Mouse (Mus musculus): ENCODE data around the gene Mlst8.

DNA sequence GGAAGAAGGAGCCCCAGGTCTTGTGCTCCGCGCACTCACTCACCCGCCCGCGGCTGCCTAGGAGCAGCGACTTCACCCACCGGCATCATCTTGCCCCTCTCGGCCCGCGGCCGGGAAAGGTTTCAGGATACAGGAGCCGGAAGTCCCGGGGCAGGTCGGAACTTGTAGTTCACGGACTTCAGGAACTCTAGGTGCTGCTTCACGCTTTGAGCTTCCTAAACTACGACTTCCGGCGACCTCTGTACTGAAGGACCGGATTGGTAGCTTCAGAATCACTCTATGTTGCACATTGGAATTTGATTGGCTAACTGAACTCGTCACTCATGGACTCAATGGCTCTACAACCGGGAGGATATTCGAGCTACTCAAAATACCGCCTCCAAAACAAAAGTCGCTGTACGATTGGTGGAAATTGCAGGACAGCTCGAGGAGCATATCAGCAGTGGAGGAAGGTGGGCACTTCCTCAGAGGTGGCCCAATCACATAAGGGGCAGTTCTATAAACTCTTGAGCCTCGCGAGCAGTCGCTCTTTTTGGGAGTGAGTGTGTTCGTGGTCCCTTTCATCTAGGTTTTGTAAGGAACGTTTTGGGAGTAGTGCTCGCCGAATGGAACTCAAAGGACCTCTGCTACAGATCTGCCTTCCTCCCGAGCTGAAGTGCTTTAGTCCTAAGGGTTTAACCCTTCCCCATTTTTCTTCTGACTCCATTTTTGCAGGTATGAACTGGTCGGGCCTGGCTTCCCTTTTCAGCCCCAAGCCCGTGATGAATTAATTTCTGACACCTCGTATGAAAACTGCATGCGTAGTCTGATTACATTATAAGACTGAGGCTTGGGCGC is 49.1 kb upstream of the Mlst8 start, which contains the start of gene Traf7:
- TF ChIP-seq CTCF (IDR thresholded peaks at IDR 0.05; ENCODE audit: low read depth, low read length) (no peak), GATA1 (IDR thresholded peaks at IDR 0.05; ENCODE audit: borderline replicate concordance, low read length) (no peak), TAL1 (conservative IDR thresholded peaks at IDR 0.05; ENCODE audit: low read depth, low read length) (no peak), POLR2AphosphoS5 (IDR thresholded peaks at IDR 0.05; ENCODE audit: insufficient replicate concordance, low read depth, low read length) (peak; percentile 97; the same call in 1 of the 2 replicates), GATA2 (IDR thresholded peaks at IDR 0.05; ENCODE audit: borderline replicate concordance, low read depth, low read length) (no peak)
